Mouse (Mus musculus): Measurements from ENCODE around the gene Ermap.

Ermap gene

GRCm38 (mm10) chr4:119188060-119188785 lies 1.6 kb downstream of the Ermap start:
- CTCF ChIA-PET: no interaction called here

GRCm38 (mm10) chr4:119185771-119186170 lies 4.0 kb downstream of the Ermap start:
- CTCF ChIA-PET: no interaction called here

DNA sequence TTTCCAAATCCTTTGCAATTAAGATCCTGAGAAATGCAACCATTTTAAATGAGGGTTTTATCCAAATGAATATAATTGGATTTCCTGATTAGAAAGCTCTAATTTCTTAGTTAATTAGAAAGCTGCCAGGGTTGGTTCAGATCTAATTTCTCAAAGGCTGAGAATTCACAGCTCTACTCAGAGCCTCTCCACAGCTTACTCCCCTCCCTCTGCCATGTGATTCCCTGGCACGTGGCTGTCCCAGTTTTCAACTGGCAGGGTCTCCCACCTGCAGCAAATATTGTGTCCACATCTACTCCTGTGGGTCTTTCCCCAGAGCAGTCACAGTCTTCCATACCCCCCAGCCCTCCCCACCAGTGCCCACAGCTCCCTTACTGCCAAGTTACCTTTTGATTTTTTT lies 6.3 kb downstream of the Ermap start:
- CTCF ChIA-PET: interaction anchor here (0.9 kb wide), 1 partner anchor 10 kb away, joined by 3 read pairs; no protein-coding TSS in a partner anchor

DNA sequence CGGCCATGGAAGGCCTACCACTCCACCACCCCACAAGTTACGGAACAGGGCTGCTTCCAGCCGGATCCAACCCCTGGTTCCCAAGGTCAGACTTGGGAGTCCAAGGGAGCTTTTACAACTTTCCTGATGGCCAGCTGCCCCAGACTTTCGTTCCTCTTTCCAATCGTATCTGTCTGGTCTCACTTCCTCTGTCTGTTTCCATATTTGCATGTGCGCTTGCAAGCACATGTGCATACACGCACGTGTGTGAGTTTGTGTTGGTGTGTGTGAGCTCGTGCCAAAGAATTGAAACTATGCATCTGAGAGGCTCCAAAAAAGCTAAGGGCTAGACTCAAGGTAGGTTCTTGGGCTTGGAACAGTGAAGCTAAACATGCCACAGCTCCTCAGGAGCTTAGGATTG lies 8.4 kb downstream of the Ermap start:
- CTCF ChIA-PET: interaction anchor here (0.7 kb wide), 1 partner anchor 186 kb away, joined by 10 read pairs; no protein-coding TSS in a partner anchor

GRCm38 (mm10) chr4:119180133-119180707 lies 9.6 kb downstream of the Ermap start:
- CTCF ChIA-PET: no interaction called here

DNA sequence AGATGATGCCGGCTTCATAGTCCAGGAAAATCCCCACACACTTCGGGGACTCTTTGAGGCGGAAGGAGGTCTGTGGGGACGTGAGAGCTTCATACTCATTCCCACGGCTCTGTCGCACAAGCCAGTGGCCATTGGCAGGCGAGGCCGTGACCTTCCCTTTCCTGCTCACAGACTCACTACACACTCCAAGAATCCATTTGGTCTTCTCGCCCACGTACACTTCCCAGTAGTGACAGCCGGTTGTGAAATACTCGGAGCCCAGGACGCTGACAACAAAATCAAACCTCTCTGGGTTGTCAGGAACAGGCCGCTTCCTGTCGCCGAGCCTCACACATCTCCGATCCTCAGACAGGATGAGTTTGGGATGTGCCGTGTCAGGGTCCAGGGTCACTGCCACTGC lies 11.5 kb downstream of the Ermap start:
- CTCF ChIA-PET: interaction anchor here (0.9 kb wide), 1 partner anchor 54 kb away, joined by 3 read pairs; no protein-coding TSS in a partner anchor

DNA sequence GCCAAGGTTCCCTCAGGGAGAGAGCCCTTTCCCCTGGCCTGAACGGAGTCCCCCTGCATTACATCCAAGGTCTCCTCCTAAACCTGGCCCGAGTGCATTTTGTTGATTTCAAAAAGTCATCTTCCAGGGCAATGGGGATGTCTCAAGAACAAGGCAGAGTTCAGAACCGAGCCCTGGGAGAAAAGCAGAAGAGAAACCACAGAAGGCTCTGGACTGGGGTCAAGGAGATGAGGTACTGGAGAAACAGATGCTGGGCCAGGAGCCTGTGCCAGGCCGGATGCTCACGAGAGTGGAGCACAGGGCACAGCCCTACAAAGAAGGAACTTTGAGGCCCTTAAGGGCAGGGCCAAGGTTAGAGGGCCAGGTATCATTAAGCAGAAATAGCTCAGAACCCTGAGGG lies 12.1 kb downstream of the Ermap start:
- CTCF ChIA-PET: interaction anchor here (0.6 kb wide), 1 partner anchor 528 kb away, joined by 5 read pairs; no protein-coding TSS in a partner anchor

DNA sequence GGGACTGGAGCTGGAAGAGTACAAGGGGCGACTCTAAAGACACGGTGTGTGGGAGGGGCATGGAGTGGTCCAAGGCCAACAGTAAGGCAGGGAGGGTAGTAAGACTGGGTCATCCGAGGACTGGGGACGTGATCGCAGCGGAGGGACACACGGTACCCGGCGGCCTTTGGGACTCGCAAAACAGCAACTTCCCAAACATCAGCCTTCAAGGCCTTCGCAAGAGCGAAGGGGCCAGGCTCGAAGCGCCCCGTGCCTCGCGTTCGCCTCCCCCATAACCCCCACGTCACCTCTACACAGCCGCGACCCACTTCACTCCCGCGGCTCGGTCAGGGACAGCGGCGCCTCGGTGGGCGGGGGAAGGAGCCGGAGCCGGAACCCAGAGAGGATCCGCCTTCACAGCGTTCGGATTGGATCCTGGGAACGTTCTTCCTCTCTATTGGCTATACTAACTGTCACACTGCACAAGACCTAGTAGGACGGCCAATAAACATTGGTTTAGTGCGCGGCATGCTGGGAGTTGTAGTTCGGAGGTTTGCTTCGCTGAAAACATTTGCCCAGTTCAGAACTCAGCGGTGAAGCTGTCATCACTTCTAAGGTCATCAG lies 15.9 kb downstream of the Ermap start, which contains the start of gene Zfp691:
Gene Zfp691, minus strand, starts transcription at position 345 of the 603 bp plus-strand sequence.
- CTCF ChIA-PET: no interaction called here

GRCm38 (mm10) chr4:119172919-119173650 lies 16.7 kb downstream of the Ermap start:
- CTCF ChIA-PET: interaction anchor here (0.5 kb wide), 2 partner anchors 17 to 35 kb away, joined by 3 read pairs; partner anchors contain the start of gene Ermap

- CTCF ChIA-PET: no interaction called here
These were observed 22.1 kb downstream of the Ermap start for GRCm38 (mm10) chr4:119167663-119168062.

GRCm38 (mm10) chr4:119167068-119167467 lies 22.7 kb downstream of the Ermap start:
- CTCF ChIA-PET: interaction anchor here (0.6 kb wide), 1 partner anchor 56 kb away, joined by 4 read pairs; no protein-coding TSS in a partner anchor

GRCm38 (mm10) chr4:119165916-119166315 lies 23.9 kb downstream of the Ermap start:
- CTCF ChIA-PET: no interaction called here

DNA sequence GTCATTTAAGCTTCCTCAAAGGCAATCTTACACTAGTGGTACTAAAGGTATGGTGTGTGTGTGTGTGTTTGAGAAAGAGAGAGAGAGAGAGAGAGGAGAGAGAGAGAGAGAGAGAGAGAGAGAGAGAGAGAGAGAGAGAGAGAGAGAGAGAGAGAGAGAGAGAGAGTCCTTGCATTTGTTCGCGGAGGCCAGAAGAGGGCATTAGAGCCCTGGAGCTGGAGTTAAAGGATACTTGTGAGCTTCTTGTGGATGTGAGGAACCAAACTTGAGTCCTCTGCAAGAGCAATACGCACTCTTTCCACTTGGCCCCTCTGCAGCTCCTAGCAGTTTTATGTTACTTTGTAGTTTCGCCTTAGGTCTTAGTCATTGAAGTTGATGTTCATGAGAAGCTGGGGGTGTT lies 26.8 kb downstream of the Ermap start:
- CTCF ChIA-PET: interaction anchor here (0.6 kb wide), 1 partner anchor 158 kb away, joined by 4 read pairs; no protein-coding TSS in a partner anchor

GRCm38 (mm10) chr4:119161358-119161757 lies 28.5 kb downstream of the Ermap start:
- CTCF ChIA-PET: no interaction called here

GRCm38 (mm10) chr4:119157891-119158290 lies 31.9 kb downstream of the Ermap start:
- CTCF ChIA-PET: interaction anchor here (0.5 to 0.7 kb wide), 4 partner anchors 370 to 1771 kb away, joined by 3 to 6 read pairs (median 4); no protein-coding TSS in a partner anchor

GRCm38 (mm10) chr4:119157186-119157585 lies 32.6 kb downstream of the Ermap start:
- CTCF ChIA-PET: interaction anchor here (0.6 kb wide), 2 partner anchors 35 to 1608 kb away, joined by 3 to 4 read pairs; no protein-coding TSS in a partner anchor

DNA sequence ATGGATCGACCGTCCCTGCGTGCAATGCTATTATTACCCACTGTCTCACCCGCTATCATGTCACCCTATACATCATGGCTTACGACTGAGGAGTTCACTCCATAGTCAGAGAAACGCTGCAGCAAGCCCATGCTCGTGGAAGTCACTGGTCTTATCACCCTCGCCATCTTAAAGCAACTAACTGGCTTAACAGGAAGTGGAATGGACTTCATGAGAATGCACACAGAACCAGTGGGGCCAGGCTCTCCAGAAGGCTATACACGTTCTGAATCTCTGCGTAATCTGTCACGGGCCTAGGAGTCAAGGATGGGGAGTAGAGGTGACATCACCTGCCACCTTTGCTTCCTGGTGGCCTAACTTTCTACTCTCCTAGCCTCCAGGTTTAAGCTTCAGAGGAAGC lies 41.1 kb downstream of the Ermap start:
- CTCF ChIA-PET: no interaction called here

GRCm38 (mm10) chr4:119147347-119147746 lies 42.5 kb downstream of the Ermap start:
- CTCF ChIA-PET: no interaction called here

GRCm38 (mm10) chr4:119146816-119147215 lies 43.0 kb downstream of the Ermap start:
- CTCF ChIA-PET: no interaction called here

GRCm38 (mm10) chr4:119142230-119142871 lies 47.5 kb downstream of the Ermap start:
- CTCF ChIA-PET: interaction anchor here (0.6 kb wide), 1 partner anchor 148 kb away, joined by 7 read pairs; no protein-coding TSS in a partner anchor

- CTCF ChIA-PET: no interaction called here
These were observed 48.6 kb downstream of the Ermap start for GRCm38 (mm10) chr4:119141191-119141590.

All from spleen, embryonic (tissue).